ENCODE assay signal across 8 mouse cellular contexts in genomic region chr5:34513466-34514217, GRCm38 (mm10). TPM values are rescaled to one million over a fixed set of nuclear protein-coding genes. Genes with fewer than 3 reads are reported as not detected.
DNase-seq lines count a peak whose midpoint lies in the region; ATAC-seq and TF ChIP-seq lines count a peak whose summit lies in the region.

Gene Tnip2, minus strand, starts transcription at chr5:34513991.

- H3K27me3 ChIP-seq in heart, embryonic 11.5 days (ENCODE audit: control insufficient read depth, insufficient read depth, low read length) = no peaks in the 10 kb centered on the region
- H3K27me3 ChIP-seq in kidney, embryonic 16.5 days (ENCODE audit: insufficient read depth, low read length) = no peaks in the 10 kb centered on the region
- no peaks in the 10 kb centered on the region for H3K27me3 ChIP-seq in liver, adult 2 months (ENCODE audit: control insufficient read depth, insufficient read depth, low read length)
- H3K27me3 ChIP-seq in myocyte (ENCODE audit: control insufficient read depth, insufficient read depth, insufficient read length) = no peaks in the 10 kb centered on the region
- H3K27me3 ChIP-seq in splenic B cell, adult 2 months (ENCODE audit: control insufficient read depth, insufficient read depth, low read length, poor library complexity, severe bottlenecking) = no peaks in the 10 kb centered on the region

- H3K9ac ChIP-seq in heart, embryonic 11.5 days (ENCODE audit: low read depth, low read length) = peak within 1 kb of the TSS; percentile 88
- H3K9ac ChIP-seq in kidney, embryonic 16.5 days (replicated peaks; ENCODE audit: low read length) = peak within 1 kb of the TSS; percentile 86
- H3K9ac ChIP-seq in liver, adult 2 months (ENCODE audit: low read depth, low read length) = peak within 1 kb of the TSS; percentile 92

- no peaks in the 10 kb centered on the region for H3K36me3 ChIP-seq in heart, embryonic 11.5 days (ENCODE audit: control insufficient read depth, insufficient read depth, low read length)
- H3K36me3 ChIP-seq in kidney, embryonic 16.5 days (ENCODE audit: insufficient read depth, low read length) = no peaks in the 10 kb centered on the region
- H3K36me3 ChIP-seq in liver, adult 2 months (ENCODE audit: control insufficient read depth, insufficient read depth, low read length) = no peaks in the 10 kb centered on the region
- H3K36me3 ChIP-seq in myocyte (ENCODE audit: control insufficient read depth, insufficient read depth) = no peaks in the 10 kb centered on the region
- no peaks in the 10 kb centered on the region for H3K36me3 ChIP-seq in splenic B cell, adult 2 months (ENCODE audit: control insufficient read depth, insufficient read depth, low read length, poor library complexity, severe bottlenecking)

- peak within 1 kb of the TSS; percentile 81 for H3K4me3 ChIP-seq in heart, embryonic 11.5 days (ENCODE audit: low read depth, low read length)
- H3K4me3 ChIP-seq in kidney, embryonic 16.5 days (ENCODE audit: low read length) = peak within 1 kb of the TSS; percentile 81
- H3K4me3 ChIP-seq in liver, adult 2 months (ENCODE audit: insufficient read depth, low read depth, low read length) = peak within 1 kb of the TSS; percentile 94
- peak within 1 kb of the TSS; percentile 45 for H3K4me3 ChIP-seq in myocyte

- no peaks in the 10 kb centered on the region for H3K9me3 ChIP-seq in heart, embryonic 11.5 days (replicated peaks; ENCODE audit: control insufficient read depth, low read length)
- H3K9me3 ChIP-seq in kidney, embryonic 16.5 days (ENCODE audit: low read length) = no peaks in the 10 kb centered on the region

- H3ac ChIP-seq in myocyte (ENCODE audit: control insufficient read depth, insufficient read length) = peak within 1 kb of the TSS; percentile 57

- 0 out of 2 replicates have a peak, but pooled peaks have one; percentile 63 for TF ChIP-seq POLR2A in liver, adult 2 months (IDR thresholded peaks at IDR 0.05; ENCODE audit: extremely low read depth, insufficient read depth, low read length)
- peak; percentile 73 for TF ChIP-seq POLR2A in myocyte (IDR thresholded peaks at IDR 0.05; ENCODE audit: insufficient read length, low read depth)

- peak within 1 kb of the TSS; percentile 99 for H3K4me2 ChIP-seq in heart, embryonic 11.5 days
- H3K4me2 ChIP-seq in kidney, embryonic 16.5 days (replicated peaks; ENCODE audit: low read depth, low read length) = peak within 1 kb of the TSS; percentile 91
- H3K4me2 ChIP-seq in myocyte (ENCODE audit: low read depth) = peak within 1 kb of the TSS; percentile 93

- no peak within 1 kb of the TSS for H3K27ac ChIP-seq in heart, embryonic 11.5 days (ENCODE audit: low read depth, low read length)
- no peak within 1 kb of the TSS for H3K27ac ChIP-seq in kidney, embryonic 16.5 days (ENCODE audit: low read length)
- H3K27ac ChIP-seq in liver, adult 2 months (replicated peaks; ENCODE audit: insufficient read depth, low read depth, low read length) = peak within 1 kb of the TSS; percentile 75

- peaks cover 19% of the 10 kb centered on the region for H3K79me2 ChIP-seq in liver, adult 2 months (ENCODE audit: control insufficient read depth, insufficient read depth, low read length)
- peaks cover 7% of the 10 kb centered on the region for H3K79me2 ChIP-seq in myocyte (ENCODE audit: control insufficient read depth, insufficient read depth)

- DNase-seq in B cell, adult 2 months = peak; percentile 97 to 98
- DNase-seq in brain, adult 2 months (ENCODE audit: low read depth, low spot score) = peak; percentile 95
- DNase-seq in liver, adult 2 months (ENCODE audit: extremely low read depth, low read depth, low spot score) = peak; percentile 85
- DNase-seq in splenic B cell, adult 2 months (ENCODE audit: low read depth, low spot score) = peak; percentile 95

- ATAC-seq in erythroblast, adult 5-6 weeks (replicated peaks; ENCODE audit: low FRiP score, poor library complexity, severe bottlenecking) = peak; percentile 96
- ATAC-seq in heart, embryonic 11.5 days (replicated peaks; ENCODE audit: insufficient number of reproducible peaks, low FRiP score, low TSS enrichment) = peak; percentile 94
- peak; percentile 96 for ATAC-seq in kidney, embryonic 16.5 days (ENCODE audit: low FRiP score, low TSS enrichment)

- WGBS in heart, embryonic 11.5 days (ENCODE audit: insufficient replicate concordance) = under 1% methylated on average over 64 of the region's 64 CpGs
- WGBS in kidney, embryonic 16.5 days = under 1% methylated on average over 64 of the region's 64 CpGs
- WGBS in liver, adult 2 months = under 1% methylated on average over 63 of the region's 64 CpGs

- 0 out of 2 replicates have a peak, but pooled peaks cover 6% of the 10 kb centered on the region for H3K4me1 ChIP-seq in heart, embryonic 11.5 days (ENCODE audit: control insufficient read depth, insufficient read depth, low read length)
- peaks cover 13% of the 10 kb centered on the region for H3K4me1 ChIP-seq in kidney, embryonic 16.5 days (ENCODE audit: insufficient read depth, low read length)
- H3K4me1 ChIP-seq in liver, adult 2 months (ENCODE audit: control insufficient read depth, insufficient read depth, low read length) = peaks cover 8% of the 10 kb centered on the region

- TF ChIP-seq CTCF in liver, adult 2 months (IDR thresholded peaks at IDR 0.05; ENCODE audit: low read depth, low read length) = no peak

TF ChIP-seq in myocyte, 11 proteins besides CTCF, POLR2A, EP300 and RAD21:
- TF ChIP-seq POLR2AphosphoS2 (IDR thresholded peaks at IDR 0.05; ENCODE audit: insufficient read length, low read depth) (peak; percentile 54), MYOD1 (IDR thresholded peaks at IDR 0.05; ENCODE audit: control insufficient read depth in 1 of 3, insufficient read length in 2 of 3, low read depth in 2 of 3) (peak in 2 of 3 experiments; percentile 38 to 73), TCF3 (IDR thresholded peaks at IDR 0.05; ENCODE audit: insufficient read length, low read depth) (no peak), MYOG (IDR thresholded peaks at IDR 0.05; ENCODE audit: control insufficient read depth in 1 of 3, insufficient read depth in 1 of 3, insufficient read length in 2 of 3, low read depth in 2 of 3) (peak; percentile 12 to 74 (median 51)), TCF12 (IDR thresholded peaks at IDR 0.05; ENCODE audit: insufficient read depth, poor library complexity, severe bottlenecking) (no peak), SRF (IDR thresholded peaks at IDR 0.05; ENCODE audit: control insufficient read depth, insufficient read length, low read depth) (peak; percentile 45)

RNA-seq across cellular contexts. Expression of gene Tnip2, which starts in this region (rescaled TPM):
- total RNA-seq in erythroblast, adult 5-6 weeks (2015; ENCODE audit: low replicate concordance) = 1.0 and 1.3 TPM in 2 replicates
- total RNA-seq in erythroblast, adult 5-6 weeks (2017; ENCODE audit: low replicate concordance) = 3.4 and 3.9 TPM in 2 replicates
- polyA plus RNA-seq in heart, embryonic 11.5 days (2014; fragmentation: Nextera tagmentation; extraction: Ambion mirVana) = 12.7 and 14.2 TPM in 2 replicates
- 22.6 and 25.0 TPM in 2 replicates for polyA plus RNA-seq in kidney, embryonic 16.5 days (2015; fragmentation: Nextera tagmentation; extraction: Ambion mirVana)
- total RNA-seq in liver, adult 2 months (2014; rRNA removed) = 6.2 and 7.7 TPM in 2 replicates
- 6.2 and 13.4 TPM in 2 replicates for polyA plus RNA-seq in liver, adult 2 months (2012; rRNA removed)
- polyA plus RNA-seq in myocyte (2012; fragmentation: generic; extraction: Trizol) = 10.6 TPM
